Mouse (Mus musculus): ENCODE results near the gene Arhgap17. TPM values are rescaled to one million over a fixed set of nuclear protein-coding genes. Genes with fewer than 3 reads are reported as not detected.

Arhgap17 gene
- total RNA-seq, 2 experiments from 2014 or later: 28.8 to 31.7 TPM

GRCm38 (mm10) chr7:123344079-123344780 is 25.5 kb downstream of the Arhgap17 start:
- no peak for DNase-seq (ENCODE audit: low spot score in 2 of 2)

GRCm38 (mm10) chr7:123341896-123342295 is 27.8 kb downstream of the Arhgap17 start:
- DNase-seq (ENCODE audit: low spot score in 2 of 2): peak in 1 of 2 experiments; percentile 28

- DNase-seq (ENCODE audit: low spot score in 2 of 2): no peak
These were observed 31.4 kb downstream of the Arhgap17 start for GRCm38 (mm10) chr7:123338351-123338750.

DNA sequence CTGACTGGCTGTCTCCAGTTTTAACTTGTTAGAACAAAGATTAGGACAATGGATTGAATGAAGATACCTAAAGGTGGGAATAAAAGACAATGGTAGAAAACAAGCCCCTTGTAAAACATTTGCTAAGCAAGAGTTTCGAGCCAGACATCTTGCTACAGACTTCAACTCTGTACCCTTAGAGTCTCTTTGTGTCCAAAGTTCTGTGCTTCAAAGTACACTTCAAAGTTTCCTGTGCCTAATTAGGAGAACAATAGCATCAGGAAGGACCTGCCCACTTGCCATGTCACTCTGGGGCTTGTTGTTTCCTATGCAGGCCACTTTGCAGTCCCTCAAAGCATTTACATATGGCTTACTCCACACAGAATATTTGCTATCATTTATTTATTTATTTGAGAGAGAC is 33.4 kb downstream of the Arhgap17 start:
- DNase-seq (ENCODE audit: low spot score in 2 of 2): no peak

- DNase-seq (ENCODE audit: low spot score in 2 of 2): no peak
These were observed 39.2 kb downstream of the Arhgap17 start for GRCm38 (mm10) chr7:123330506-123330905.

GRCm38 (mm10) chr7:123327909-123328308 is 41.8 kb downstream of the Arhgap17 start:
- DNase-seq (ENCODE audit: low spot score in 2 of 2): no peak

DNA sequence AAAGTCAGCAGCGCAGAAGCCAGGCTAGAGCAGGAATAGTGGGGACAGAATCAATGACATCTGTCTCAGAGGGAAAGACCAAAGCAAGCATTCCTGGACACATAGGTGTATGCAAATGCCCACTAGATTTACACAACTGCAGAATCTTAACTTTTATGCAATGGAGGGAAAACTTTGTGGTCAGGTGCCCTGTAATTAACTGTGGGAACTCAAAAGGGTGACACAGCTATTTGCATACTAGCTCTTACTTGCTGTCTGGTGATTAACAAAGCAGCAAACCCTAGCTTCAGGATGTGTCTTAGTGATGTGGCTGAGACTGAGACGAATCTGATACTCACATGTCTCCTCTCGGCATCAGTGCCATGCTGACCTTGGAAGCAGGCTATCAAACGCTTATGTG is 42.8 kb downstream of the Arhgap17 start:
- no peak for DNase-seq (ENCODE audit: low spot score in 2 of 2)

DNA sequence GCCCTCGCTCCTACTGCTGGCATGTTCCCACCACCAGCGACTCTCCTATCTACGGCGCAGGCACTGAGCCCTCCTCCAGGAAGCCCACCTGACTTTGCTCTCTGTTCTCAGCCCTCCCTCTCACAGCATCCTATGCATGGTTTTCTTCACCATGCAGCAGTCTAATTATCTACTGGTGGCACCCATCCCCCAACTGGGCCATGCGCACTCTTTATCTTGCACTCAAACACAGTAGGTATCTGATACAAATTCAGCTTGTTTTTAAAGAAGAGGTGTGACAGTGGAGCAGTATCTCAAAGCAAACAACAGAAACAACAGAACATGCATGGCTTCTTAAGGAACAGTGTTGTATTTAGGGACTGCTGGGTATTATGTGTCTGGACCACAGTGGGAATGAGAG is 43.7 kb downstream of the Arhgap17 start:
- no peak for DNase-seq (ENCODE audit: low spot score in 2 of 2)

DNA sequence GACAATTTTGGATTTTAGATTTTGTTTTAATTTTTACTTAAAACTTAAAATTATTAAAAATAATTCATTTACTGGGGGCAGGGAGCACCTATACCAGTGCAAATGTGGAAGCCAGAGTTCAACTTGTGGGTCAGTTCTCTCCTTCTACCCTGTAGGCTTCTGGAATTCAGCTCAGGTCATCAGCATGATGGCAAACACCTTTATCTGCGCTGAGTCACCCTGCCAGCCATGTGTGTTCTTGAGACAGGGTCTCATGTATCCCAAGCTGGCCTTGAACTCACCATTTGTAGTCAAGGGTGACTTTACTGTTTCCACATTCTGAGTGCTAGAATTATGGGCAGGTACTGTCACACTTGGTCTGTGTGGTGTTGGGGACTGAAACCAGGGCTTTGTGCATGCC is 45.6 kb downstream of the Arhgap17 start:
- DNase-seq (ENCODE audit: low spot score in 2 of 2): no peak

DNA sequence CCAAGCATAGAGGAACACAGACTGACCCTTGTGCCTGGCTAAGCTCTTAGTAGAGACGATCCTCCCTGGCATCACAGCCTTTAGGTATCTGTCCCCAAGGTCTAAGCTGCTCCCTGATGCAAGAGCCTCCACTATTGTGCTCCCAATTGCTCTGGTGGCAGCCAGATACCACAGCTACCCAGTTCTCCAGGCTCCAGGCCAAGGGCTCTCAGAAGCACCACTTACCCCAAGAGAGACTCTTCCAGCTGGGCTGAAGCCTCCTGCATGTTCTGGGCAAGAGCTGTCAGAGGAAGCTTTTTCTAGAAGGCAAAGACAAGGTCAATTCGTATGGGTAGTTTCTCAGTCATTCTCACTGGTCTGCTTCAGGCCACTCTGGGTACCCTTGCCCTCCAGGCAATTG is 46.3 kb downstream of the Arhgap17 start:
- DNase-seq (ENCODE audit: low spot score in 2 of 2): no peak

DNA sequence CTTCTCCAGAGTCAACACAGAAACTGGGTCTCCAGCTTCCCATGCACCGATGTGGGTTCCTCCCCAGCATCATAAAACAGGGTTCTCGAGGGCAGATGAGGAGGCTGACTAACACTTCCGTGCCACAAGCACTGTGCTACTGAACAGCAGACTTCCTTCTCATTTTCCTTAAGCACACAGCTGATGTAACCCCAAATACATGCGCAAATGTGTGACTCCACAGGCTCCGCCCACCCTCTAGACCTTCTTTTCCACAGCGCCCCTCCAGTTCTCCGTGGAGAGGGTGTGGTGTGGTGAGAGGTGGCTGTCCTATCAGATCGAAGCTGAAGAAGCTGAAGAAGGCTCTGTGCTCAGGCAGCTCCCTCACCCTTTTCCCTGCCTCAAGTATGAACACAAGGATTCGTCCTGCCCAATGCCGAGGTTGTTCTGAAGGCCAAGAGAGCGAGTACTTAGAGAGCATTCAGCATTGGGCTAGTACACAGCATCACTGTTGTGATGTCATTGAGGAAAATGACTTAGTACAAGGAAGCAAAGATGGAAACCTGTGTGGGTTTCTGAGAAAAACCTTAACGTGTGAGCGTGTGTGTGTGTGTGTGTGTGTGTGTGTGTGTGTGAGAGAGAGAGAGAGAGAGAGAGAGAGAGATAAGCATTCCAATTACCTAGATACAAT is 47.1 kb downstream of the Arhgap17 start:
- no peak for DNase-seq (ENCODE audit: low spot score in 2 of 2)

DNA sequence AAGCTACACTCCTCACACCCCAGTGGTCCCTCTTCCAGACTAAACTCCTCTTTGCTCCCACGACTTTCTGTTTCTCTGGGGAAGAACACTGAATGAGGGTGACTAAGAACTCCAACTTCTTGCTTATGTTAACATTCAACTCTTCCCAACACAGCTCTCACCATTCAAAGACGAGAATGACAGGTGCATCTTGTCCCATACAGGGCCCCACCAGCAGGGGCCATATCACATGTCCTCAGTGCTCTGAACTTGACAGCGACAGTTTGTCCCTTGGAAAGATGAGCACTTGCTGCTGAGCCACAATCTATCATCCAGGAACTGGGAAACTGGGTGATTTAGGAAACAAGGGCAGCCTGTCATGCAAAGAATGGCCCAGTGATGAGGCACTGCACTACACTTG is 57.0 kb downstream of the Arhgap17 start:
- DNase-seq (ENCODE audit: low spot score in 2 of 2): no peak

DNA sequence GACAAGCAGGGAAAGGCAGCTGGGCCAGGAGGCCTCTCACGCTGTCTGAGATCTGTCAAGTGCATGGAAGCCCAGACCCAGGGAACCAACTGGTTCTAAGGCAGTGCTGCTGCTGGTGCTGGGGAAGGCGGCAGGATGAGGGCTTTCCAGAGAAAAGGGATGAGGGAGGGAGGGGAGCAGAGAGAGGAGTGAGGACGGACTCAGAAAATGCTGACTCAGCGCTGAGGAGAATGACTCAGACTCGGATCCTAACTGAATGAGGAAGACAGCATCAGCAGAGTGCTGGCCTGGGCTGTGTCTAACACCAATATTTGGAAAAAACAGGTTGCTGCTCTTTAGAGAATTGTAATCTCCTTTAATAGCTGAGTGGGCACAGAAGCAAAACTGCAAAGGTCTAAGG is 57.9 kb downstream of the Arhgap17 start:
- no peak for DNase-seq (ENCODE audit: low spot score in 2 of 2)

GRCm38 (mm10) chr7:123307887-123308558 is 61.7 kb downstream of the Arhgap17 start:
- DNase-seq (ENCODE audit: low spot score in 2 of 2): no peak

GRCm38 (mm10) chr7:123307236-123307635 is 62.5 kb downstream of the Arhgap17 start:
- no peak for DNase-seq (ENCODE audit: low spot score in 2 of 2)

GRCm38 (mm10) chr7:123305397-123305796 is 64.3 kb downstream of the Arhgap17 start:
- DNase-seq (ENCODE audit: low spot score in 2 of 2): no peak

GRCm38 (mm10) chr7:123300258-123300657 is 69.5 kb downstream of the Arhgap17 start:
- DNase-seq (ENCODE audit: low spot score in 2 of 2): no peak

DNA sequence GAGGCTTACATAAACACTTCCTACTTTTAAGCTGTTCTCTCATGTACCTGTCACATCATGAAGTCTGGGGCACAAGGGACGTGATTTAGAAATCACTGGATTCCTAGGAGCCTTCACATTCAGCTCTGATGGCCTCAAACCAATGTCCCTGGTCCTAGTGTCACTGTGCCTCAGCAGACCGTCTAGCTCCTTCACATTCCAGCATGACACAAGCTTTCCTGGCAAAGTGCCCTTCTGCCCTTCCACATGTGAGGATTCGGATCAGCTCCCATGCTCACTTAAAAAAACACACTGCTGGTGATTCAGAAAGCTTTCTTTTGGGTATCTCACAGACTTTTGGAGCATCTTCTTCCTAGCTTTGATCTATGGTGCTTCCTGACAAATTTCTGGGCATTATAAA is 71.5 kb downstream of the Arhgap17 start:
- peak in 1 of 2 experiments; percentile 32 for DNase-seq (ENCODE audit: low spot score in 2 of 2)

DNA sequence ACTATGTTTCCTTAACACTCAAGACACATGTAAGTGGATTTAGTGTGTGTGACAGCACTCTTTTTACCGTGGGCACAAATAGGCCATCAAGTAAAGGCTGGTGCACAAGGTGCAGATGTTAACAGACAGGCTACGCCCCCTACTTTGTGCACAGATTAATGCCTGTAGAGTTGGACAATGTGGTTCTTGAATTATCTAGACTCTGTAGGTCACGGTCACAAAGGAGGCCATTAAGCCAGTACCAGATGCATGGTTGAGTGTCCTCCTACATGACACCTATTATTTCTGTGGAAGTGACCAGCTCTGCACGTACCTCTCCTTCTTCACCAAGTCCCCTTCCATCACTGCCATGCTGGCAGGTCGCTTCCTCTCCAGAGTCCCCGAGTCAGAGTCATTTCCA is 73.6 kb downstream of the Arhgap17 start:
- DNase-seq (ENCODE audit: low spot score in 2 of 2): no peak

GRCm38 (mm10) chr7:123295423-123295822 is 74.3 kb downstream of the Arhgap17 start:
- no peak for DNase-seq (ENCODE audit: low spot score in 2 of 2)

GRCm38 (mm10) chr7:123293898-123294297 is 75.8 kb downstream of the Arhgap17 start:
- DNase-seq (ENCODE audit: low spot score in 2 of 2): no peak

DNA sequence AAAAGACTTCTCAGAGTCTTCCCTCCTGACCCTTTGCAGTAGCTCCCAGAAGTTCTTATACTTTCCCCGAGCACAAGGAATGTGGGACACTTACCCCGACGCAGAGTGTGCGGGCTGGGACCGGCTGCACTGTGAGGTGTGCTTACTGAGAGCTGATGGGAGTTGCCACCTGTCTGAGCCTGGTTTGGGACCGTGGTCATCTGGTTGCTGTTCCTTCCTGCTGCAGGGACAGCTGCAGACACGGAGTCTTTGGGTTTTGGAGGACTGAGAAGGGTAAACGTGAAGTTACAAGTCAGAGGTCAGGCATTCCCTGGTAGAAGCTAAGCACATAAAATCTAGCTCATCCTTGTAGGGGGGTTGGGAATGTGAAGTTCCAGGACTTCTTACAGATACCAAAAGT is 77.8 kb downstream of the Arhgap17 start:
- DNase-seq (ENCODE audit: low spot score in 2 of 2): no peak

All from gastrocnemius, postnatal 4 days (tissue).